Mouse (Mus musculus): Measurements from ENCODE around the gene Tbc1d10c.

DNA sequence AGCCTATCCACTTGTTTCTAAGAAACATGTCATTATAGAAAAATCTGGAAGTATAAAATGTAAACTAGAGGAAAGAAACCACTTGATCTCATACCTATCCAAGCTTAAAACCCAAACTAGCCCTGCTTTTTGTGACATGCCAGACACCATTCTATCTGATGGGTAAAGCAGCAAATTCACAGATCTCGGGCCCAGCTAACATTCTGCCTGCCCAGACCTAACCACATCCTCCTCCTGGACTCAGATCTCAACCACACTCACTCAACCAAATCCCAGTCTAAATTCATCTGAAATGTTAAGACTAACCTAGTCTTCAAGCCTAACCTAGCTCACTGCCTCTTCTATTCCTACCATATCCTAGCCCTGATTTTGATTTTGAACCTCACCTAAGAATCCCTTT lies 27.7 kb upstream of the Tbc1d10c start:
- no peak for TF ChIP-seq POLR2A (IDR thresholded peaks at IDR 0.05; ENCODE audit: low read depth, low read length)
- no peak for TF ChIP-seq CTCF (IDR thresholded peaks at IDR 0.05; ENCODE audit: extremely low read depth, insufficient read length, insufficient replicate concordance, low read depth, low read length)
